Mouse (Mus musculus) heart, adult 2 months (tissue): ENCODE results near the gene Dhps. TPM values are rescaled to one million over a fixed set of nuclear protein-coding genes. Genes with fewer than 3 reads are reported as not detected.

Experiments used
- DNase-seq, 2 experiments: peaks; one replicate each; pipeline ENCODE4 v3.0.0; 2021
- H3K27ac ChIP-seq: fragments of 200-600 bp; 2 replicates; pipeline ENCODE4 v1.8.1; 2022
- H3K27me3 ChIP-seq: fragments of 200-500 bp; 2 replicates; pipeline ENCODE4 v1.6.1; 2012; ENCODE audit warnings: mild to moderate bottlenecking, low read length, inconsistent platforms, mixed read lengths; ENCODE audit not compliant: control insufficient read depth, insufficient read depth
- H3K36me3 ChIP-seq: fragments of 200-500 bp; 2 replicates; pipeline ENCODE4 v1.6.1; 2012; ENCODE audit warnings: low read length, inconsistent platforms; ENCODE audit not compliant: control insufficient read depth, insufficient read depth
- H3K4me1 ChIP-seq: fragments of 200-500 bp; 2 replicates; pipeline ENCODE4 v1.6.1; 2011; ENCODE audit warnings: low read length; ENCODE audit not compliant: control insufficient read depth, insufficient read depth
- H3K4me3 ChIP-seq: fragments of 200-600 bp; 2 replicates; pipeline ENCODE4 v1.8.1; 2022
- H3K79me2 ChIP-seq: fragments of 200-500 bp; replicated peaks from 2 replicates; pipeline ENCODE4 v1.6.1; 2012; ENCODE audit warnings: mild to moderate bottlenecking, inconsistent platforms, low read length, moderate library complexity, mixed read lengths; ENCODE audit not compliant: control insufficient read depth, insufficient read depth
- H3K9ac ChIP-seq: fragments of 200-500 bp; 2 replicates; pipeline ENCODE4 v1.6.1; 2012; ENCODE audit warnings: low read depth, mild to moderate bottlenecking, control low read depth, inconsistent platforms, low read length, mixed read lengths
- CTCF ChIP-seq: fragments of 200-600 bp; IDR thresholded peaks from 2 replicates; pipeline ENCODE4 v1.8.1; 2022; ENCODE audit warnings: antibody characterized with exemption, mild to moderate bottlenecking, moderate library complexity
- EP300 ChIP-seq: fragments of 200-500 bp; IDR thresholded peaks from 2 replicates; pipeline ENCODE4 v1.6.1; 2011; ENCODE audit warnings: low read depth, low read length, control low read depth; ENCODE audit not compliant: insufficient read depth
- POLR2A ChIP-seq: fragments of 200-500 bp; IDR thresholded peaks from 2 replicates; pipeline ENCODE4 v1.6.1; 2011; ENCODE audit warnings: mild to moderate bottlenecking, low read depth, low read length, control low read depth; ENCODE audit not compliant: insufficient read depth
- WGBS: fragments of 180-500 bp; shearing (Covaris S2); methylation state at CpG from one replicate; pipeline ENCODE4 v1.1.7; 2018; 5-methylcytosine and 5-hydroxymethylcytosine counted together
- intact Hi-C: fragments of 180-260 bp; cut with DNase I; formaldehyde crosslinking; loops from one replicate; pipeline ENCODE4 v1.15.1; 2025
- long read RNA-seq: library from polyadenylated mRNA; stranded (forward); transcript quantifications from one replicate; pipeline ENCODE4 v2.0.0, GENCODE M21; 2021
- polyA plus RNA-seq: library from polyadenylated mRNA; depleted of rRNA; stranded (reverse); fragments of >200 nt; gene quantifications from 2 replicates; pipeline ENCODE4 v1.2.3, GENCODE M21; 2012; rRNA removed
- total RNA-seq, 2 experiments: library from RNA; stranded (reverse); gene quantifications; 2 replicates each; pipeline ENCODE4 v1.2.3; 2021

Gene Dhps
- total RNA-seq (10 to 100 TPM; 26.1 to 29.4 TPM), polyA plus RNA-seq (31.5 and 33.2 TPM in 2 replicates)
- long read RNA-seq, transcript Dhps-201 (9 exons, 1,333 nt) = major isoform, 15 of 18 reads
- long read RNA-seq, partial matches to known transcripts = 0 of 18 reads
- long read RNA-seq, other reads (novel, unspliced or antisense) = 3 of 18 reads

GRCm38 (mm10) chr8:85071514-85072281, at the start of gene Dhps:
TSS of gene Dhps (plus strand) at chr8:85071757.
- DNase-seq = peak; percentile 90 to 92
- intact Hi-C loops = loop anchor here (1.0 to 10.0 kb wide), 4 partner anchors 11 to 483 kb away; partner anchors contain the start of genes 4921524J17Rik, Dnaja2, Fbxw9 and Tnpo2
- Histone ChIP-seq H3K4me1 (peaks cover 5% of the 10 kb centered on the region), H3K79me2 (no peaks in the 10 kb centered on the region), H3K36me3 (no peaks in the 10 kb centered on the region), H3K4me3 (peak within 1 kb of the TSS; percentile 95), H3K27me3 (no peaks in the 10 kb centered on the region), H3K27ac (peak within 1 kb of the TSS; percentile 97), H3K9ac (peak within 1 kb of the TSS; percentile 95)
- WGBS = under 1% methylated on average over 68 of the region's 68 CpGs
- peak; percentile 34; the same call in 1 of the 2 replicates for TF ChIP-seq CTCF
- peak; percentile 61; the same call in 1 of the 2 replicates for TF ChIP-seq EP300
- TF ChIP-seq POLR2A = peak; percentile 78

- H3K9ac ChIP-seq = no peak overlapping the region
- H3K4me1 ChIP-seq = peaks cover 14% of the 10 kb centered on the region
- intact Hi-C loops = loop anchor here (10.0 kb wide), 1 partner anchor 49 kb away; the partner anchor contains the start of gene Junb
- no peaks in the 10 kb centered on the region for H3K27me3 ChIP-seq
- H3K79me2 ChIP-seq = peaks cover 5% of the 10 kb centered on the region; the same call in 1 of the 2 replicates
- no peak overlapping the region for H3K4me3 ChIP-seq
- 89% methylated on average over 3 of the region's 3 CpGs for WGBS
- no peak overlapping the region for H3K27ac ChIP-seq
- no peak for DNase-seq
- no peaks in the 10 kb centered on the region for H3K36me3 ChIP-seq
- TF ChIP-seq CTCF (no peak), EP300 (no peak), POLR2A (no peak)
These were observed 47.7 kb upstream of the Dhps start for GRCm38 (mm10) chr8:85023846-85024245.

- Histone ChIP-seq H3K9ac (peak within 1 kb of the TSS; percentile 92), H3K36me3 (no peaks in the 10 kb centered on the region), H3K79me2 (peaks cover 5% of the 10 kb centered on the region; the same call in 1 of the 2 replicates), H3K4me1 (peaks cover 15% of the 10 kb centered on the region), H3K27ac (peak within 1 kb of the TSS; percentile 100), H3K27me3 (no peaks in the 10 kb centered on the region), H3K4me3 (peak within 1 kb of the TSS; percentile 66)
- TF ChIP-seq POLR2A (peak; percentile 54; the same call in 1 of the 2 replicates), EP300 (peak; percentile 43; the same call in 1 of the 2 replicates), CTCF (no peak)
- intact Hi-C loops = loop anchor here (10.0 kb wide), 1 partner anchor 51 kb away; the partner anchor contains the start of gene Junb
- 3% methylated on average over 30 of the region's 30 CpGs for WGBS
- DNase-seq = peak; percentile 86 to 87
These were observed 46.2 kb upstream of the Dhps start, which contains the start of gene Asna1 for GRCm38 (mm10) chr8:85025098-85025932. TSS of gene Asna1 (minus strand) at chr8:85025281.

- peak; percentile 98 for DNase-seq
- WGBS = under 1% methylated on average over 75 of the region's 75 CpGs
- Histone ChIP-seq H3K27ac (peak within 1 kb of the TSS; percentile 100), H3K79me2 (peaks cover 5% of the 10 kb centered on the region; the same call in 1 of the 2 replicates), H3K36me3 (no peaks in the 10 kb centered on the region), H3K9ac (peak within 1 kb of the TSS; percentile 90), H3K27me3 (no peaks in the 10 kb centered on the region), H3K4me1 (peaks cover 15% of the 10 kb centered on the region), H3K4me3 (peak within 1 kb of the TSS; percentile 87)
- TF ChIP-seq EP300 = peak; percentile 88
- peak; percentile 96 for TF ChIP-seq POLR2A
- TF ChIP-seq CTCF = peak; percentile 46
- intact Hi-C loops = loop anchor here (10.0 kb wide), 1 partner anchor 52 kb away; the partner anchor contains the start of gene Junb
These were observed 44.7 kb upstream of the Dhps start, which contains the start of gene Trir for GRCm38 (mm10) chr8:85026670-85027515. TSS of gene Trir (plus strand) at chr8:85026823.

- Histone ChIP-seq H3K36me3 (peaks cover 6% of the 10 kb centered on the region; the same call in 1 of the 2 replicates), H3K9ac (peak overlapping the region; percentile 90), H3K27ac (peak overlapping the region; percentile 100), H3K4me1 (peaks cover 15% of the 10 kb centered on the region), H3K27me3 (no peaks in the 10 kb centered on the region), H3K4me3 (peak overlapping the region; percentile 87), H3K79me2 (peaks cover 5% of the 10 kb centered on the region; the same call in 1 of the 2 replicates)
- no peak for DNase-seq
- intact Hi-C loops = loop anchor here (10.0 kb wide), 1 partner anchor 53 kb away; the partner anchor contains the start of gene Junb
- TF ChIP-seq POLR2A (no peak), EP300 (no peak), CTCF (no peak)
- WGBS = under 1% methylated on average over 13 of the region's 13 CpGs
These were observed 44.1 kb upstream of the Dhps start for GRCm38 (mm10) chr8:85027516-85027855.
